Mouse (Mus musculus) liver, postnatal 0 days (tissue): ENCODE results near the gene Phlda2.

ENCODE experiments used
- CTCF ChIP-seq: sonication (generic); IDR thresholded peaks from 2 replicates; pipeline ENCODE4 v1.5.1; 2016; ENCODE audit warnings: antibody characterized with exemption, low read depth
- EP300 ChIP-seq: IDR thresholded peaks from 2 replicates; pipeline ENCODE4 v1.6.1; 2016; ENCODE audit warnings: antibody characterized with exemption, low read depth, mild to moderate bottlenecking

DNA sequence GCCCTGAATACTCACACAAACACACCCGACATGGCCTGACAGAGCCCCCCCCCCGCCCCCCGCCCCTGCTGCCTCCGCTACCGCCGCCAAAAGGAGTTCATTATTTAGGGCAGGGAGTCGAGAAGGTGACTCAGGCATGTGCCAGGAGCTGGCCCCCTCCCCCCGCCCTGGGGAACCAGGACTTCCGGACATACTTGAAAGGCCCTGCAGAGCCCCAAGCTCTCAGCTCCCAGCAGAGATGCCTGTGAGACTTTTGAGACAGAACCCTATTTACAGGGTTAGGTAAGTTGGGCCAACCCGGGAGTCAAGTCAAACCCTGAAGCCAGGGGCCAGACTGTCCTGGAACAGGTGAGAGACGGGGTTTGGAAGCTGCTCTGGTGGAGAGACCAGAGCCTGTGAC, 41.0 kb downstream of the Phlda2 start:
- TF ChIP-seq CTCF: no peak
- TF ChIP-seq EP300: no peak
